Mouse (Mus musculus): ENCODE results near the gene Mdk.

- TF ChIP-seq GATA1 (IDR thresholded peaks at IDR 0.05; ENCODE audit: low read length) (no peak), TAL1 (IDR thresholded peaks at IDR 0.05; ENCODE audit: low read length) (no peak)
Observed at GRCm38 (mm10) chr2:91924726-91925125, 7.4 kb downstream of the Mdk start.

Data from erythroblast, embryonic 14.5 days (primary cell).